Mouse (Mus musculus) right cerebral cortex, postnatal 14 days (tissue): Measurements from ENCODE around the gene Fryl.
A peak's percentile ranks its signal among the peaks of the same experiment; 100 is the strongest.

Experiments used
- DNase-seq: peaks from one replicate; pipeline ENCODE4 v3.0.0; 2022

Fryl gene

DNA sequence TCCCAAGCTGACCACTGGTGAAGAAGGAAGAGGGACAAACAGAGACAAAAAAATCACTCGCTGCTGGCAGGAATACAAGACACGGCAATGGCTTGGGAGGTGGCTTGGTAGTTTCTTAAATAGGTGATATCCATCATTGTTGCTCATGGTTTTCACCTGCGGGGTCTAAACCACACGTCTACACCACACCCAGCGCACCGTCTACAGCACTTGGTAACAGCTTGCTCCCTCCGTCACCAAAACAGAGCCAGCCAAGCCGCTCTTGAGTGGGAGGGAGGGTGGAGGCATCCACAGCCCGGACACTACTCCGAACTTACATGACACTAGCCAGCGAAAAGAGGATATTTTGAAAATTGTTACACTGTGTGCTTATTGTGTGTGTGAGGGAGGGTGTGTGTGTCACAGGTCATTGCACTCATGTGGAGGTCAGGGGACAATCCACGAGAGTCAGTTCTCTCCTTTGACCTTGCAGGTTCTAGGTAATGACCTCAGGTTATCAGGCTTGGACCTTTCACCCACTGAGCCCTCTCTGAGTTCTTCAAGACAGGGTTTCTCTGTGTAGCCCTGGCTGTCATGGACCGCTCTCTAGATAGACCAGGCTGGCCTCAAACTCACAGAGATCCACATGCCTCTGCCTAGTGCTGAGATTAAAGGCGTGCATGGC lies 102.5 kb downstream of the Fryl start:
- DNase-seq: no peak

DNA sequence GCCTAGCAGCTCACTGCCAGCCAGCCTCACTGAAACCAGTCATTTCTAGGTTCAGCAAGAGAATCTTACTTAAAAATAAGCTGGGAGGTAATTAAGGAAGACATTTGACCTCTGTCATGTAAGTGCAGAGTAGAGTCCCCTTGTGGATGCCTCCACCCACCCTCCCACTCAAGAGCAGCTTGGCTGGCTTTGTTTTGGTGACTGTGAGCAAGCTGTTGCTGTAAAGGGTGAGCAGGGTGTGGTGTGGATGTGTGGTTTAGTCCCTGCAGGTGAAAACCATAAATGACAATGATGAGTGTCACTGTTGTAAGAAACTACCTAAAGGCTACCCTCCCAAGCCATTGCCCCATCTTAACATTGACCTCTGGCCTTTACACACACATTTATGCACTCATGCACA lies 104.2 kb downstream of the Fryl start:
- DNase-seq: no peak

DNA sequence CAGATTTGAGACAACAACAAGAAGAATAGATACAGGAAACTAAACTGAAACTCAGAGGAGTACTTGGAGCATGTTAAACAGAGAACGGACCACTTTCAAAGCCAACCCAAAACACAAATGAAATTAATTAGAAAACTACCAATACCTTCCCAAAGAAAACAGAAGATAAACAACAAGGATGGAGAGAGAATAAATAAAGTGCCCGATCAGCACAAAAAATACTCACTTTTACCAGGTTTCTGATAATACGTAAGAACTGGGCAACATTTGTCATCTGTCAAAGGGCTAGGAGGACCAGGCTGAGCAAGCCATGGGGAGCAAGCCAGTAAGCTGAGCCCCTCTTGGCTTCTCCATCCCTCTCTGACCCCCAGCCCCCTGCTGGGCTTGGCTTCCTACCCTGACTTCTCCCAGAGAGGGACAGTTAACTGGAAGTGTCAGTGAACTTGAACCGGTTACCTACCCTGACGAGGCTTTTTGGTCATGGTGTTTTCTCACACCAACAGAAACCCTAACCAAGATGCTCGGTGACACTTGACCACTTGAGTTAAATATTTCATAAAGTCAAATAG lies 105.5 kb downstream of the Fryl start:
- DNase-seq: no peak

DNA sequence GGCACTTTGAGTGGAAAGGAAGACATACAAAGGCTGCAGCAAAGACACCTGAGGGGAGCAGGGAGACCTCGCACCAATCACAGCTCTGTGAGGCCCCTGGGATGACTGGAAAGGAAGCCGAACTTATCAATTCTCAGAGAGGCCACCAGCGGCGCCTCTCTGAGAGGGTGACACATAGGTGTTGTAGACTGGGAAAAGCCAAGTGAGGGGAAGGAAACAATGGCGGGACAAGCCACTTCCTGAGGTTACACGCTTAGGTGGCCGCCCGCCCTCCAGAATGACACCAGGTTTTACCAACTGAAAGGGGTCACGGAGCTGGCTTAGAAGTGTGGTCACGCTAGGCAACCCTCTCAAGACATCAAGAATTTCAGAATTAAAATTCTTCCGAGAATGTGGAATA lies 111.4 kb downstream of the Fryl start:
- DNase-seq: no peak

DNA sequence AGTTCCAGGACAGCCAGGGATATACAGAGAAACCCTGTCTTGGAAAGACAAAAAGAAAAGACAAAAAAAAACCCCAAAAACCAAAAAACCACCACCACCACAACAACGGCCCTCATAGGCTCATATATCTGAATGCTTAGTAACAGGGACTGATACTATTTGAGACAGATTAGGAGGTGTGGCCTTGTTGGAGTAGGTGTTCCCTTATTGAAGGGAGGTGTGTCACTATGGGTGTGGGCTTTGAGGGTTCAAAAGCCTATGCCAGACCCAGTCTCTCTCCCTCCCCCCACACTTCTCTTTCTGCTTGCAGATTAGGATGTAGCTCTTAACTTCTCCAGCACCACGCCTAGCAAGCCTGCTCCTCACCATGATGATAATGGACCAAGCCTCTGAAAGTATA lies 114.7 kb downstream of the Fryl start:
- DNase-seq: no peak

DNA sequence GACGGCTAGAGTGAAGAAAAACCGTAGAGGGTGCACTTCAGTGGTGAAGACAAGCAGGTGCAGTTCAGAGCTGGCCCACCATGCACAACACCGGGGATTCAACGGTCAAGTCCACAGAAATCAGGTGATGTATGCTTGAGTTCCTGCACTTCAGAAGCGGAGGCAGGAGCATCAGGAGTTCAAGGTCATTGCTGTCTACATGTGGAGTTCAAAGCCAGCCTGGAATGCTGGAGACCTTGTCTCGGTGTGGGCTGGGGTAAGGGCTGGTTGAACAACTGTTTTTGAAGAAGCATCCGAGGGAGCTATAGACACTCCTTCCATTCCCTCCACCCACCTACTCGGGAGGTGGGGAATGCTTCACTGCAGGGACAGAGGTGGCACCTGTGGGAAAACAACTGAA lies 115.3 kb downstream of the Fryl start:
- DNase-seq: no peak

DNA sequence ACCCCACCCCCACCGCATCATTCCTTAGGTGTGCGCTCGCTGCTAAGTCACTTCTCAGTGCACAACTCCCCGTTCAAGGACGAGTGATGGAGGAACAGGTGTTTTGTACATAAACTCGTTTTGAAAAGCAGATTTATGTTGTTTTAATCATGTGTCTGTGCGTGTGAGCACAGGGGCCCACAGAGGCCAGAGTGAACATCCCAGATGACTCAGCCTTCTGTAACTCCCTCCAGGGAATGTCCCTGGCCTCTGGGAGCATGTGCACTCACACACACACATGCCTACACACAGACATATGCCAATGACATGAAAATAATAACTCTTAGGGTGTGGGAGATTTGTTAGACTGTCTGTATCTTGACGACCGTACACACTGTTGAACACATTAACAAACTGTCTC lies 118.9 kb downstream of the Fryl start:
- DNase-seq: no peak

DNA sequence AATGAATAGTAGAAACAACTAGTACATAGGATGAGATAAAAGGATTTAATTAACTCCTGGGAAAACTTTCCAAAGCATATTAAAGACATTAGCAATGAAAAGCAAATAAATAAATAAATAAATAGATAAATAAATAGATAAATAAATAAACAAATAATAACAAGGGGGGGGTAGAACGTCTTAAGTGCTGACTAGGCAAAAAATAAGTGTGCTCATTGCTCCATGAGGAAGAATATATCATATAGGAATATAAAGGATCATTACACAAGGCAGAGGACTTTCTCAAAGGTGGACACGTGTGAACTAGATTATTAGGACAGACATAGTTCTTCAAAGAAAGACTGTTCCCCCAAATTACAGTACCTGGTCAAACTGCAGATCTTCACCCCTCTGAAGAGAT lies 120.5 kb downstream of the Fryl start:
- DNase-seq: no peak

DNA sequence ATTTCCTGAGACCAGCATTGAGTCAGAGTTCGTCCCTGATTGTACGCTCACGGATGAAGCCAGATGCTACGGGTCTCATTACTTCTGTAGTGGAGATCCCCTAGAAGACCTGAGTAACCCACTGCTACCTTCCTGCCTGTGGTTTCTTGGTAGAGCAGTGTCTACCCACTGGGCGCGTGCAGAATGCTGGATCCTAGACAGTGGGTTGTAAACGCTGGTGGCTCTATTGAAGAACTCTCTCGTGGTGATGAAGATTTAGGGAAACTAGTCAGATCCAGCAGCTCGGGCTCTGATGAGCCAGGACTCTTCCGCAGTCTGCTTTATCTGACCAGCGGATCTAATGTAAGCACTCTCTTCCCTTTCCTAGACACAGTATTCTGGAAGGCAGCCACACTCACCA lies 121.3 kb downstream of the Fryl start:
- no peak for DNase-seq

DNA sequence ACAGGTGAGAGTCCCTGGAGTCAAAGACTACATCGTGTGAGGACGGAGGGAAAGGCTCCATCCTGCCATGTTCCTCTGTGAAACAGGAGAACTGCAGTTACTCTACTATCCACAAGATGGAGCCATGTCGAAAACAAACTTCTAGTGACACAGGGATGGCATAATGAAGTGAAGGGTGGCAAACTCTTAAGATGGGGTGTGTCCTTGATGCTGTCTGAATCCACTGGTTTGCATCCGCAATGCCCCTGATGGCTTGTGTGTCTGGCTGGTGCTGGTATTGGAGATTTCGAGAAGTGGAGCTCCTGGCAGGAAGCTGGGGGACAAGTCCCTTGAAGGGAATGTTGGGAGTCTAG lies 122.6 kb downstream of the Fryl start:
- DNase-seq: no peak

DNA sequence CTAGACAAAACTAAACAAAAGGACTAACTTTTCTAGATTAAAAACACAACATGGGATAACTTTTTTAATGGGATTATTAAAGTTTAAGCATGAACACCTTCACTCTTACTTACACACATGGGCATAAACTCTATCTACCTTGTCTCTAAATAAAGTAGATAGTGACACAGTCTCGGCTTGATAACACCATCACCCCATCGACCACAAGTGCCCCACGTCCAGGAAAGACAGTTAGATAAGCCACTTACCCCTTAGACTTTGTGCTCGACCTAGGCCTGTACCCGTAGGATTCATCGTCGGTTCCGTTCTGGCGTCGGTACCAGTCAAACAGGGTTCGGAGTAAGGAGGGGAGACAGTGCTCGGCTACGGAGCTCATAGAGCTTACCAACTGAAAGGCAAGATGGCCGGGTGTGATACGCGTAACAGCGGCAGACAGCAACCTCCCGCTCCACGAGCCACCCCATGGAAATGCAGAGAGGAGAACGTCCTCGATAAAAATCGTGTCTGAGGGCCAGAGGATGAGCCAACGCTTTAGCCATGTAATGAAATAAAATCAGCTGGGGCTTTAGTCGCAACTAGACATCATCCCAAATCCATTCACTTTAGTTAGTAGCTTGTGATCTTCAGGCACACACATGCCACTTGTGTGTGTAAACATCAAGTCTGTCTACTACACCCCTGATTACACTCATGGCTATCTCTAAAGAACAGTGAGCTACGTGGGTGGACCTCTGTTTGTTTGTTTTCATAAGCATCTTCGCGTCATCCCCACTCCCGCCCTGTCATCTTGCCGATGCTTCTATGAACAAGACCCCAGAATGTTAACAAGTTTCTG lies 123.2 kb downstream of the Fryl start:
- no peak for DNase-seq

DNA sequence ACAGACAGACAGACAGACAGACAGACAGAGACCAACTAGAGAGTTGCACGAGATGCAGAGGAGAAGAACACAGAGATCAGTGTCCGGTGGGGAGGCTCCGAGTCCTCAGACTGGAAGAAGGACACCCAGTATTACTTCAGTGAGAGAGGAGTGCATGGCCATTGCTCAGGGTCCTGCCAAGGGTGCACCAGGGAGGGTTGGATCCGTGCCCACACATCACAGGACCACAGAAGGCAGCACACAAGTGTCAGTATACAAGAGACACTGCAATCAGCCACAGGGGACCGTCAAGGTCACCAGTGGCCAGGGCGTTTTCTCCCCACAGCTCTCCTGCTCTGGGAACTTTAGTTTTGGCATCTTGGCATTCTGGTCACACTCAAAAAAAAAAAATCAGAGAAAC lies 125.4 kb downstream of the Fryl start:
- DNase-seq: peak; percentile 15

DNA sequence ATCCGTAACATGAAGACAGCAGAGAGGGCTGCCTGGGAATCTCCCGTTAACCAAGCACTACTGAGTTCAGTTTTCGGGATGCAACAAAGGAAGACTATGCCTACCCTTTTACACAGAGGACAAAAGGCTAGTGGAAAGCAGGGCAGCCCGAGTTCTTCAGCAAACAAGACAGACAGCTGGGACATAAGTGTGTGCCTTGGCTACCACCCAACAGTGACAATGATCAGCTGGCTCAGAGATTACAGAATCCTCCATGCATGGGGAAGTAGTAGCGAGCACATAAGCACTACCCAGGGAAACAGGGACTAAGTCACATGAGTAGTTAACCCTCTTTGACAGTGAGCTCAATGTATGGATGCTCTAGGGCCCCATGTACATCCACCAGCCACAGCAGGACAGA lies 126.5 kb downstream of the Fryl start:
- no peak for DNase-seq

DNA sequence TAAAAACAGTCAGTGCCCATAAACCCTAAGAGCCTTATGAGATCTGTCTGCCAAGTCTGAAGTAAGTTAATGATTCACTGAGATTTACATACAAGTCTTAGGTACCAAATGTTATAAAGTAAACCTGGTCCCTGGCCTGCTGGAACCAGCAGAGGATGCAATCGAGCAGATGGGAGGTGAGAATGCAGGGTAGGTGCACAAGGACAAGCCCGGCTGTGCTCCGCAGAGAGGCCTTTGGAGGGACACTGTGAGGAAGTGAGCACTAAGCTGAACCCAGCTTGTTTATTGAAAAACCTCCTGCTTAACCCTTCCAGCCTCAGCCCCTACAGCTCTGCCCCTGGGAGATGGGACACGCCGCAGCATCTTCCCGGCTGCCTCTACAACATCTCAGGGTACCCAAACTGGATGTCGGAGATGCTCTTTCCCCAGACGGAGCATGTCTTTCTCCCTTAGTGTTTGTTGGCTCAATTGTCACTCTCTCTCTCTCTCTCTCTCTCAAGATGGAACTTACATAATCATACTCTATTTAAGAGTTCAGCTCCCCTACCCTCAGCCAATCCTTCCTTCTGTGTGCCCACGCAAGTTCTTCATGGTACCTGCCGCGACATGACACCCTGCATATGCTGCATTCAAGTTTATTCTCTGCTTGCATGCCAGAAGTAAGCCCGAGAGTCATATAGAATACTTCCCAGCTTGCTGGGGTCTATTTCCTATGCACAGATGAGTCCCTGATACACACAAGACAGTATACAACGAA lies 136.3 kb downstream of the Fryl start:
- no peak for DNase-seq

DNA sequence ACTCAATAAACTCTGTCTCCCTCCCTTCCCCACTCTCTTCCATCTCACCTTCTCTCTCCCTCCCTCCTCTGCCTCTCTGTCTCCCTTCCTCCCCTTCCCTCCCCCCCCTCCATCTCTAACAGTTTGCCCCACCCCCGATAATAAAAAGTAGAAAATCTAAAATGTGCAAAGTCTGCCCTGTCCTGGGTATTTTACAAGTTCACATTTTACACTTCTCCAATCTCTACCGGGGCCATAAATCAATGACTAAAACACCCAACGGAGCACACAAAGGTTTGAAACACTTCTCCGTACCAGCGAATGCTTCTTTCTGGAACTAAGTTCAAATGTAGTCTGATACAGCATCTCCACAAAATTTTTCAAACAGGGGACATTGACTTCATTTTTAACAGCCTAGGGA lies 136.9 kb downstream of the Fryl start:
- no peak for DNase-seq

DNA sequence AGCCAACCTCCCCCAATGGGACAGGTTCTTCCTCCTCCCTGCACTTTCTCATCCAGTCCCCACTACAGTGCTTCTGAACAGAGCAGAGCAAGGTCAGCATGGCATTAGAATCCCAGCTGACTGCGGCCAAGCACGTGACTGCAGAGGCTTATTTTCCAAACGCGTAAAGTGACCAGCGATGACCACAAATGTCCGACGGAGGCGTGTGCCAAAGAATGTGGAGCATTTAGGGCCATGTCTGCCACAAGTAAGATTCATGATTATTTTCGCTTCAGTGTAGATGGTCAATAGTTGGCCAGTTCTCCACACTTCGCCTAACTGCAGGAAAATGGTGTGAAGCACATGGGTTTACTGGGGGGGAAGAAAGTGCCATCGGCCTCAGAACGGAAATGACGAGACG lies 137.6 kb downstream of the Fryl start:
- no peak for DNase-seq

DNA sequence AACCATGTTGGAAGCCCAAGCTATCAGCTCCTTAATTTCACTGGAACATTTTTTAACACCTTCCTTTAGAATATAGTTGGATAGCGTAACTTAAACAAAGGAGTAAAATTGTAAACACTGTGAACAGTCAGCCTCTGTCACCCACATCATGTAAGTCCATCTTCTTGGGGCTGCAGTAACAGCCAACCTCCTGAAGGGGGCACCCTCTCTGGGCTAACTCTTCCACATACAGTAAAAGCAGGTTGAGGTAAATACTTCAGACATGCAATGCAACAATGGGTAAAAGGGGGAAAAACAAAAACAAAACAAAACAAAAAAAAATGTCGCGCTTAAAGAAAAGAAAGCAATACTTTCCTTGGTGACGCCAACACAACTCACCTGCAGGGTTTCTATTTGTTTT lies 141.5 kb downstream of the Fryl start:
- no peak for DNase-seq

DNA sequence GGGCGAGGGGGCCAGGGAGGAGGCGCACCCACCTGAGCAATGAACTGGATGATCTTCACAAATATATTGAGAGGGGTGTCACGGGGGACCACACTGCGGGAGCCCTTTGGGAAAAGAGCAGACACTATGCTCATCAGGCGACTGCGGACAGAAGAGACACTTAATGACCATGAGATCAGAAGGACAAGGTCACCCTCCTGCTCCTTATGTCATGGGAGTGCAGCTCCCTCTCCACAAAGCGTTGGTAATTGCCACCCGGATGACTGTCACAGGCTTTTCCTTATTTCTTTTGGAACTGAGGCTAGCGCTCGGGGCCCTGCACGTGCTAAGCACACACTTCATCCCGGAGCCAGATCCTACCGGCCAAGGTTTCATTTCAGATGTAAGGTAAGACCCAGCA lies 144.1 kb downstream of the Fryl start:
- no peak for DNase-seq

DNA sequence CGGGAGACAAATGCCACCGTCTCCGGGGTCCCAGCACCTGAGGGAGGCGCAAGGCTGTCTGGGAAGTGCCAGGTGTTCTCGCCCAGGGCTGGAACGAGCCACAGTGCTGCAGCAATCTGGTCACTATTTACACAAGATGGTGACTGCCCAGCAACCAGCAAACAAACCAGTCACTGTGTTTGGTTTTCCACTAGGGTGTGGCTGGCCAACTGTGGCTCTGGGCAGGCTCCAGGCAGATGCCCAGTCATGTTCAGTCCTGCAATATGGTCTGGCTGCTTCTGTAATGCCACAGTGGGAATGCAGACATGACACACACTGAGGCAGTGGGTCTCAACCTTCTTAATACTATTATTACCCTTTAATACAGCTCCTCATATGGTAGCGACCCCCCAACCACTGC lies 152.8 kb downstream of the Fryl start:
- DNase-seq: no peak

DNA sequence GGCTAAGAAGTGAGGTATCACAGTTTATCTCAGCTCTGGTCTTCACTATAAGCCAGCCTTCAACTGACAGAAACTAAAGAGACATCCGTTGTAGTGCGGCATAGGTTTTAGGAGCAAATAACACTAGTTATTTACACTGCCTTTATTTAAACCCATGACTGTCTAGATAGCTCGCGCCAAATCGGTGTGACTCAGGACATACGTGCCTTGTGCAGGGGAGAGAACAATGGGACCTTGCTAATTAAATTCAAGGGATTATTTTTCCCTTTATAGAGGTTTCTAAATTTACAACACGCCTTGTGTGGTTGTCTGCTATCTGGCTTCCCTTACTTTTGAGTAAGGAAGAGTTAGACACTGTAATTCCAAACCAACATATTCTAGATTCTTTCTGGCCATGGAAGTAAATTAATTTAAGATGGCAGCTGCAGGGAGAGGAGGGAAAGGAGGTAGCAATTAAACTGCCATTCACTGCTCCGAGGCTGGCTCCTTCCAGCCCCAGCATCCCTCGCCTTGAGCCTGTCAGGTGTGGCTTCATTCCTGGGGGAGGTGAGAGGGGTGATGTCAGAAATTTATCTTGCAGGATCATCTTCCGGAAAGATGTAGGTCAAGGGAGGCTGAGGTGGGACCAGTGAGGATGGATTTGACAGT lies 154.0 kb downstream of the Fryl start:
- no peak for DNase-seq

DNA sequence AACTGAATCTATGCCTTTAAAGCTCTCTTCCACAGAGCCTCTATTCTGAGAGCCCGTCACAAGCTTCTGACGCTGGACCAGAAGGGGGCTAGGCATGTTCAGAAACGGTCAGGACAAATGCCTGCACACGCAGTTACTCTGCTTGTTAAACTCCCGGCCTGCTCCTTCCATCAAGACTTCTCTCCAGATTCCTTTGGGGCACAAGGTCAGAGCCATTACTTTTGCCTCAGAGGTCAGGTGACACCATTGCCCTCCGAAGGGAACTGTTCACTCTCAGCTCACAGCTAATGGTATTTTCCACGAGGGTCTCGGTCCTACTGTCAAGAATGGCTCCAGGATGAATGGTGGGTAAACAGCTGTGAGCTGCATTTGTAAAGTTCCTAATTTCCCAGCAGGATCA lies 164.2 kb downstream of the Fryl start:
- DNase-seq: no peak

DNA sequence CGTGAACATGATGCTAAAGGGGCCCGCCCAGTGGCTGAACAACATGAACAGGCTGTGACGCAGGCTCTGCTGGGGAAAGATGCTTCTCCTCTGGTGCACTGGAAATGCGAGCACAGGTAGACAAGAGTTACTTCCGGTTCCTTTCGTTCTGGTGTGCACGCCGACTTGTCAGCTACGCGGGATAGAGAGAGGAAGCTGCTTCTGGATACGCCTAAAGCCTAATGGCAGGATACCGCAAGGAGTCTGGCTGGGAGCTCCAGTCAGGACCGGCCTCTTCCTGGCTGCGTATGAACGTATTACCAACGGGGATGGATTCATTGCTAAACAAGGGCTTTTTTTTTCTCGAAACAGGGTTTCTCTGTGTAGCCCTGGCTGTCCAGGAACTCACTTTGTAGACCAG lies 167.3 kb downstream of the Fryl start:
- no peak for DNase-seq

DNA sequence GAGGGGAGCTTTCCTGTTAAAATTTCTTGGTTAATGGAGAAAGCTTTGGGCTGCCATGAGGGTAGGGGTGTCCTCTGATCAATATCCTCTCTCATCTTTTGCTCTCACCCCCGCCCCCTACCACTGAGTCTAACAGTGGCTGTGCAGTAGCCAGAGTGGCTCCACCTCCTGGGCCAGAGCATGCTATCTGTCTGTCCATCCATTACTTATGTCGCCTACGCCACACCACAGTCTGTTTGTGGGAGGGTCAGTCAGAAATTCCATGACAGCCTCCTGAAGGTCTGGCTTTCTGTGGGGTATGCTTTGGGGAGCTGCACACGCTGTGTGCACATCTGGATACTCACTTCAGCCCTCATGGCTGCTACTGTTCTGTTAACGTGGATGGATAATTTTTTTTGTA lies 174.9 kb downstream of the Fryl start:
- DNase-seq: no peak
